Mouse (Mus musculus) forebrain, postnatal 0 days (tissue): Measurements from ENCODE around the gene Ccser1. TPM values are rescaled to one million over a fixed set of nuclear protein-coding genes. Genes with fewer than 3 reads are reported as not detected.

ENCODE experiments used
- ATAC-seq: fragments of 200-750 bp; cut with Nextera tagmentation; 2 replicates; pipeline ENCODE4 v1.8.0; 2017; ENCODE audit warnings: mild to moderate bottlenecking, moderate library complexity
- DNase-seq: peaks from one replicate; pipeline ENCODE4 v3.0.0-alpha.2; 2015
- H3K27ac ChIP-seq: fragments of 300-500 bp; sonication (generic); 2 replicates; pipeline ENCODE4 v1.5.1; 2014; ENCODE audit warnings: low read depth, mild to moderate bottlenecking, antibody characterized with exemption, low read length, moderate library complexity, mixed read lengths
- H3K27me3 ChIP-seq: fragments of 300-500 bp; sonication (generic); 2 replicates; pipeline ENCODE4 v1.6.1; 2014; ENCODE audit warnings: mild to moderate bottlenecking, low read length, mixed read lengths; ENCODE audit not compliant: insufficient read depth
- H3K36me3 ChIP-seq: fragments of 300-500 bp; sonication (generic); 2 replicates; pipeline ENCODE4 v1.6.1; 2014; ENCODE audit warnings: mild to moderate bottlenecking, moderate library complexity; ENCODE audit not compliant: insufficient read depth
- H3K4me1 ChIP-seq: fragments of 300-500 bp; sonication (generic); 2 replicates; pipeline ENCODE4 v1.6.1; 2014; ENCODE audit warnings: antibody characterized with exemption; ENCODE audit not compliant: insufficient read depth
- H3K4me2 ChIP-seq: fragments of 300-500 bp; sonication (generic); 2 replicates; pipeline ENCODE4 v1.6.1; 2014; ENCODE audit warnings: low read depth, mild to moderate bottlenecking, moderate library complexity
- H3K4me3 ChIP-seq: fragments of 300-500 bp; sonication (generic); 2 replicates; pipeline ENCODE4 v1.5.1; 2014; ENCODE audit warnings: low read depth, low read length, mixed read lengths
- H3K9ac ChIP-seq: fragments of 300-500 bp; sonication (generic); 2 replicates; pipeline ENCODE4 v1.6.1; 2014; ENCODE audit warnings: mild to moderate bottlenecking
- H3K9me3 ChIP-seq: fragments of 300-500 bp; sonication (generic); 2 replicates; pipeline ENCODE4 v1.6.1; 2016; ENCODE audit warnings: low read length
- CTCF ChIP-seq: sonication (generic); IDR thresholded peaks from 2 replicates; pipeline ENCODE4 v1.5.1; 2016; ENCODE audit warnings: antibody characterized with exemption, control low read depth, low read depth
- WGBS: fragments of 180-500 bp; shearing (Covaris S2); extraction: QIAGEN DNeasy Blood & Tissue Kit; methylation state at CpG from one replicate; pipeline ENCODE4 v1.1.7; 2014; 5-methylcytosine and 5-hydroxymethylcytosine counted together
- polyA plus RNA-seq: library from polyadenylated mRNA; unstranded; fragments of >200 nt; fragmentation: Nextera tagmentation; extraction: Ambion mirVana; gene quantifications from 2 replicates; pipeline ENCODE4 v1.2.1, GENCODE M21; 2015
- total RNA-seq: library from RNA; depleted of rRNA; stranded (reverse); fragments of >200 nt; gene quantifications from 2 replicates; pipeline ENCODE4 v1.2.3, GENCODE M21; 2014

Gene Ccser1
- total and polyA plus RNA-seq, 2 experiments from 2014 or later, result 14.4 to 58.1 TPM

DNA sequence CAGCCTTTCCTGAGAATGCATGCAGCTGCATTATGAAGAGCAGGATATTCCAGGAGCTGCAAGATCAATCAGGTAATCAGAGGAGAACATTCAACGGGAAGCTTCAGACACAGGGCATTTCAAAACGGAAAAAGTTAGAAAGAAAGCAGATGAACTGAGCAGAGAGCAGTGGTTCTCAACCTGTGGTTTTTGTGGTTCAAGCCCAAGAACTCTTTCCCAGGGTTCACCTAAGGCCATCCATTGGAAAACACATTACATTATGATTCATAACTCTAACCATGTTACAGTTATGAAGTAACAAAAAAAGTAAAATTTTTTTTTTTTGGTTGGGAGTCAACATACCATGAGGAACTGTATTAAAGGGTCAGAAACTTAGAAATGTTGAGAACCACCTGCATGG lies 37.6 kb downstream of the Ccser1 start:
- H3K27me3 ChIP-seq, result no peaks in the 10 kb centered on the region
- no peak overlapping the region for H3K27ac ChIP-seq
- DNase-seq (no peak), ATAC-seq (no peak)
- TF ChIP-seq CTCF, result no peak
- no peak overlapping the region for H3K4me2 ChIP-seq
- 83% methylated on average over 2 of the region's 2 CpGs for WGBS
- H3K4me3 ChIP-seq, result no peak overlapping the region
- no peak overlapping the region for H3K9ac ChIP-seq
- no peaks in the 10 kb centered on the region for H3K36me3 ChIP-seq
- no peaks in the 10 kb centered on the region for H3K4me1 ChIP-seq
- no peaks in the 10 kb centered on the region for H3K9me3 ChIP-seq

DNA sequence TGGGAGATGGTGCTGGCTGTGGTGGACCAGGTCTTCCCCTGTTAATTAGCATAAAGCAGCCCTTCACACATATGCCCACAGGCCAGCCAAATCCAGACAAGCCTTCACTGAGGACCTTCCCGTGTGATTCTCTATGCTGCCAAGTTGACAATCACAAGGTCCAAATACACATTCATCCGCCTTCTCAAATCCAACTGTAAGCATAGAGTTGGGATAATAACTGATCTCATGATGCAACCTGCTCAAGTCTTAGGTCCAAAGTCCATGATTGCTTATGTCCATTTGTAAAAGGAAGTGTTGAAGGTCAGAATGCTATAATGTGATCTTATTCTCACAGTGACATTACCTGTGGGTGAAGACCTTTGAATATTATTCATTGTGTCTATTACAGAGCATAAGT lies 43.4 kb downstream of the Ccser1 start:
- H3K9me3 ChIP-seq, result no peaks in the 10 kb centered on the region
- no peak overlapping the region for H3K4me3 ChIP-seq
- ATAC-seq, result no peak
- H3K36me3 ChIP-seq, result no peaks in the 10 kb centered on the region
- H3K27me3 ChIP-seq, result no peaks in the 10 kb centered on the region
- no peak overlapping the region for H3K9ac ChIP-seq
- TF ChIP-seq CTCF, result no peak
- WGBS, result 66% methylated on average over 2 of the region's 2 CpGs
- no peak for DNase-seq
- H3K27ac ChIP-seq, result no peak overlapping the region
- no peak overlapping the region for H3K4me2 ChIP-seq
- no peaks in the 10 kb centered on the region for H3K4me1 ChIP-seq

DNA sequence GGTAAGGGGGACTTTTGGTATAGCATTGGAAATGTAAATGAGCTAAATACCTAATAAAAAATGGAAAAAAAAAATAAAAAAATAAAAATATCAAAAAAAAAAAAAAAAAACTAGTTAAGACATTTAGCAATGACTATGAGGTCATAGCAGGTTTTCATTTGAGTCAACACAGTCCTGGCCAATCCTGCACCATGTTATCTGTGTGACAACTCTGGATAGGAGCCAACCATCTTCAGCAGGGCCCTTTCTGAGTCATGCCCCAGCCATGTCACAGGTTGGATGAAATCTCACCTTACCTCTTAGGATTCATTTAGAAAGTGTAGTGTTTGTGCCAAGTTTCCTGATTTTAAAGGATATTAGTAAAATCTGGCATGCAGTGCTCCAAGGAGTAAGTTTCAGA lies 45.2 kb downstream of the Ccser1 start:
- ATAC-seq, result no peak
- H3K4me1 ChIP-seq, result no peaks in the 10 kb centered on the region
- no peak overlapping the region for H3K4me2 ChIP-seq
- no peak overlapping the region for H3K27ac ChIP-seq
- H3K9ac ChIP-seq, result no peak overlapping the region
- H3K36me3 ChIP-seq, result no peaks in the 10 kb centered on the region
- H3K27me3 ChIP-seq, result no peaks in the 10 kb centered on the region
- TF ChIP-seq CTCF, result no peak
- no peak for DNase-seq
- no peaks in the 10 kb centered on the region for H3K9me3 ChIP-seq
- no peak overlapping the region for H3K4me3 ChIP-seq

DNA sequence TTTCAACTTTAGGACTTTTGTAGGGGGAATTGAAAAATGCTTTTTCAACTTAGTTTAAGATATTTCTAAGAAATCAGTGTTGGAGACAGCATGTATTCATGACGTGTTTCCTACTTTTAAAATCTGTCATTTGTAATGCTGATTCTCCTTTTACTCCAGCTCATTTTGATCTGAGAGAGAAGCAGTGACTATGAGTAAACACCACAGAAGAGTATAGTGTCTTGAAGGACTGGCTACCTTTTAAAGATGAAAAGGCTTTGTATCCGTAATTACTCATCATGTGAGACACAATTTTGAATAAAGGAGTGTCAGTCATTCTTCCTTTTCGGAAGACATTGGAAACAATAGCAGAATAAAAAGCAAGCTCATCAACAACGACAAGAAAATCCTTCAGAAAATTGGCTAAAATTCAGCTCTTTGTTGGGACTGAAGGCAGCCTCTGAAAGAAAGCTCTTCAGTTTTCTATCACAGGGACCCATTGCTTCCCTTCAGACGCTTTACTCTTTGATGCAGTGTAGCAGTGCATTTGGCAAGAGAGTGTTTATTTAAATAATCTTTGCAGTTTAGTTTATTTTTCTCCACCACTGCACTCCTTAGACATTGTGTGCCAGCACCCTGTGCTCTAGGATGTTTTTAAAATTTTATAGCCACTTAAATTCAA lies 50.1 kb downstream of the Ccser1 start:
- TF ChIP-seq CTCF, result no peak
- no peaks in the 10 kb centered on the region for H3K36me3 ChIP-seq
- H3K9me3 ChIP-seq, result no peaks in the 10 kb centered on the region
- H3K27ac ChIP-seq, result no peak overlapping the region
- no peaks in the 10 kb centered on the region for H3K27me3 ChIP-seq
- H3K4me1 ChIP-seq, result 0 out of 2 replicates have a peak, but pooled peaks cover 5% of the 10 kb centered on the region
- H3K4me2 ChIP-seq, result no peak overlapping the region
- ATAC-seq, result peak; percentile 56; the same call in 1 of the 2 replicates
- H3K4me3 ChIP-seq, result no peak overlapping the region
- peak; percentile 14 for DNase-seq
- 12% methylated on average over 5 of the region's 5 CpGs for WGBS
- H3K9ac ChIP-seq, result no peak overlapping the region

DNA sequence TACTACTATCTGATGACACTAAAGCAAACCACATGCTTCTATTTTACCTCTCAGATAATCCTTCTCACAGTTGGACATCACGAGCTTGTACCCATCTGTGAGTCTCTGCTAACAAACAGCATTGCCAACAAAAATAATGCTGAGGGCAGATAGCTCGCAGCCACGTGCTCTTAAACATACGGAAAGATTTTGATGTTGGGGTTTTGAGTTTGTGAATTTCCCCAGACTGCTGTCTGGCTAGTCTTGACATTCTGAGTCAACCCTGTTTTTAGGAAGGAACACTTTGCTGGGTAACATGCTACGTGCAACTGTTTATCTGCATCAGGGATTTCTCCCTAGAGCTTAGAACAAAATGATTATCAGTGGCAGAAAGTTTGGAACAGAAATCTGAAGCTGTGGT lies 52.9 kb downstream of the Ccser1 start:
- Histone ChIP-seq H3K9ac (no peak overlapping the region), H3K9me3 (no peaks in the 10 kb centered on the region), H3K27ac (no peak overlapping the region), H3K4me2 (no peak overlapping the region), H3K4me1 (0 out of 2 replicates have a peak, but pooled peaks cover 5% of the 10 kb centered on the region), H3K4me3 (no peak overlapping the region), H3K27me3 (no peaks in the 10 kb centered on the region), H3K36me3 (no peaks in the 10 kb centered on the region)
- no peak for ATAC-seq
- no peak for TF ChIP-seq CTCF
- 39% methylated on average over 5 of the region's 5 CpGs for WGBS
- no peak for DNase-seq

DNA sequence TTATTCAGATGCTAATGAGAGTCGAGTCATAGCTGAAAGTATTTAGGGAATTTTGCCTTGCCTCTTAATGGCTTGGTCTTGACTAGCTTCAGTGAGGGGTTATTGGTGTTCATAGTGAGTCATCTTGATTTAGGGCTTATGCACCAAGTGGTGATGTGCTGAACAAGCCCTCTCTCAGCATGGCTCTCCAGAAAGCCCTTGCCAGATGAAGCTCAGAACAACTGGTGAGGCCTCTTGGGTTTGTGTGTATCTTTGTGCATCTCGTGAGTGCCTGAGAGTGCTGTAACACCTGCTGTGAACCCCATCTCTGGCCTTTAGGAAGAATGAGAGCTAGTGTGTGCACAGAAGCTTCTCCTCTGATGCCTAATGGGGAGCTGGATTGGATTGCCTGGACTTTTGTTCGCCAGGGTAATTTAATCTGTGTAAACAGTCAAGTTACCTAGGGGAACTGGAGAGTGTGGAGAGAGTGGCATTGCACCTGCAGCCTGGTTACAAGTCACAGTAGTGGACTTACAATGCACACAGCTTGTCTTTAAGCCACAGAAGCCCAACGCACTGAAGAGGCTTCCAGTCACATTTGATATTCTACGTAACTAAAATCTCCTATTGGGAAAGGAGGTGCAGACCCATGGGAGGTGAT lies 53.5 kb downstream of the Ccser1 start:
- Histone ChIP-seq H3K27ac (no peak overlapping the region), H3K4me1 (0 out of 2 replicates have a peak, but pooled peaks cover 5% of the 10 kb centered on the region), H3K4me2 (no peak overlapping the region), H3K36me3 (no peaks in the 10 kb centered on the region), H3K9me3 (no peaks in the 10 kb centered on the region), H3K27me3 (no peaks in the 10 kb centered on the region), H3K9ac (no peak overlapping the region), H3K4me3 (no peak overlapping the region)
- WGBS, result 31% methylated on average over 5 of the region's 5 CpGs
- DNase-seq (no peak), ATAC-seq (peak; percentile 10)
- no peak for TF ChIP-seq CTCF

DNA sequence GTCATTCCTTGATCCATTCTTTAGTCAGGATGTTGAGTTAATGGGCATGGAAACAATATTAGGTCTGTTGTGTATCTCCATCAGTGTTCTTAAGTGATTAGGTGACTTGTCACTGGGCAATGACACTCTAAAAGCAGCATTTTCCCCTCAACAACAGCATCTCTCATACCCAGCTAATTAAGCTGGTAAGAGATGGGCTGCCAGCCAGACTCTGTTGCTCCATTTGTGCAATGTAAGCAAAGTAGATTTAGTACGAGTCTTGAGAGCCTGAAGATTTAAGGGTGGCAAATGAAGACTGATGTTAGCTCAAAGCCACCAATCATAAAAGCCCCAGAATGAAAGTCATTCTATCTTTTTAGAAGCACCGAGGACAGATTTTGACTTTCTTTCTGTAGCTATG lies 60.5 kb downstream of the Ccser1 start:
- no peak for ATAC-seq
- H3K9ac ChIP-seq, result no peak overlapping the region
- H3K27me3 ChIP-seq, result no peaks in the 10 kb centered on the region
- H3K4me2 ChIP-seq, result no peak overlapping the region
- 36% methylated on average over 2 of the region's 2 CpGs for WGBS
- no peaks in the 10 kb centered on the region for H3K4me1 ChIP-seq
- no peak overlapping the region for H3K27ac ChIP-seq
- H3K4me3 ChIP-seq, result no peak overlapping the region
- no peaks in the 10 kb centered on the region for H3K36me3 ChIP-seq
- no peaks in the 10 kb centered on the region for H3K9me3 ChIP-seq
- TF ChIP-seq CTCF, result no peak
- no peak for DNase-seq
